Mouse (Mus musculus) thymus, adult 2 months (tissue): Measurements from ENCODE around the gene Ramp3. TPM values are rescaled to one million over a fixed set of nuclear protein-coding genes. Genes with fewer than 3 reads are reported as not detected.

Experiments
- DNase-seq: peaks from one replicate; pipeline ENCODE4 v3.0.0; 2021
- H3K27ac ChIP-seq: fragments of 200-500 bp; 2 replicates; pipeline ENCODE4 v1.5.1; 2012; ENCODE audit warnings: low read length, control low read depth; ENCODE audit not compliant: control insufficient read depth, insufficient read depth
- H3K27me3 ChIP-seq: fragments of 200-500 bp; 2 replicates; pipeline ENCODE4 v1.6.1; 2012; ENCODE audit warnings: mild to moderate bottlenecking, low read length, moderate library complexity, mixed read lengths; ENCODE audit not compliant: control insufficient read depth, insufficient read depth
- H3K36me3 ChIP-seq: fragments of 200-500 bp; 2 replicates; pipeline ENCODE4 v1.6.1; 2012; ENCODE audit warnings: mild to moderate bottlenecking, low read length, moderate library complexity; ENCODE audit not compliant: control insufficient read depth, insufficient read depth
- H3K4me1 ChIP-seq: fragments of 200-500 bp; replicated peaks from 2 replicates; pipeline ENCODE4 v1.6.1; 2012; ENCODE audit warnings: low read length; ENCODE audit not compliant: control insufficient read depth, insufficient read depth
- H3K4me3 ChIP-seq: fragments of 200-500 bp; 2 replicates; pipeline ENCODE4 v1.5.1; 2012; ENCODE audit warnings: mild to moderate bottlenecking, low read length, control low read depth, moderate library complexity; ENCODE audit not compliant: control insufficient read depth, insufficient read depth
- CTCF ChIP-seq: fragments of 200-500 bp; IDR thresholded peaks from 2 replicates; pipeline ENCODE4 v1.5.1; 2012; ENCODE audit warnings: mild to moderate bottlenecking, control low read depth, low read length, moderate library complexity, borderline replicate concordance; ENCODE audit not compliant: control insufficient read depth, poor library complexity, insufficient read depth; ENCODE audit errors: extremely low read depth
- POLR2A ChIP-seq: fragments of 200-500 bp; IDR thresholded peaks from 2 replicates; pipeline ENCODE4 v1.6.1; 2012; ENCODE audit warnings: mild to moderate bottlenecking, low read length, control low read depth, moderate library complexity; ENCODE audit not compliant: control insufficient read depth, poor library complexity, insufficient read depth; ENCODE audit errors: extremely low read depth
- WGBS: fragments of 180-500 bp; shearing (Covaris S2); methylation state at CpG from one replicate; pipeline ENCODE4 v1.1.7; 2018; 5-methylcytosine and 5-hydroxymethylcytosine counted together
- polyA plus RNA-seq: library from polyadenylated mRNA; depleted of rRNA; stranded (reverse); fragments of >200 nt; gene quantifications from 2 replicates; pipeline ENCODE4 v1.2.3, GENCODE M21; 2012

Gene Ramp3
- polyA plus RNA-seq, 1 experiment: 9.0 TPM

DNA sequence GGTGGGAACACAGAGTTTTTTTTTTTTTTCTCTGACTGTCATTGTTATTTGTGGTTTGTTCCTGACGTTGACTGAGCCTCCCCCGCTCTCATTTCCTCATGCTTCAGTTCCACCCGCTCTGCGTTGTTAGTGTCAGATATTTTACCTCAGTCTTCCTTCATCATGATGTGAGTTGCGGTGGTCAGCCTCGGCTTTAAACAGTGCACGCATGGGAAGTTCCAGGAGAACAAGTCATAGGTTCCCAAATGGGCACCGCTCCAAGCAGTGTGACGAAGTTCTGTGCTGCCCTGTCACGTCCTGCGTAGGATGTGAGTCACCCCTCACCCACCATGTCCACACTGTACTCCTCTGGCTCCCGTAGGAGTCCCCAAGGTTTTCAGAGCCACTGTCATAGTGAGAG is 36.9 kb downstream of the Ramp3 start:
- WGBS: 3% methylated on average over 12 of the region's 12 CpGs
- peaks cover 20% of the 10 kb centered on the region for H3K4me1 ChIP-seq
- TF ChIP-seq CTCF: no peak
- TF ChIP-seq POLR2A: no peak
- H3K4me3 ChIP-seq: peak overlapping the region; percentile 37
- H3K27me3 ChIP-seq: no peaks in the 10 kb centered on the region
- H3K27ac ChIP-seq: peak overlapping the region; percentile 28
- no peaks in the 10 kb centered on the region for H3K36me3 ChIP-seq
- DNase-seq: peak; percentile 34

DNA sequence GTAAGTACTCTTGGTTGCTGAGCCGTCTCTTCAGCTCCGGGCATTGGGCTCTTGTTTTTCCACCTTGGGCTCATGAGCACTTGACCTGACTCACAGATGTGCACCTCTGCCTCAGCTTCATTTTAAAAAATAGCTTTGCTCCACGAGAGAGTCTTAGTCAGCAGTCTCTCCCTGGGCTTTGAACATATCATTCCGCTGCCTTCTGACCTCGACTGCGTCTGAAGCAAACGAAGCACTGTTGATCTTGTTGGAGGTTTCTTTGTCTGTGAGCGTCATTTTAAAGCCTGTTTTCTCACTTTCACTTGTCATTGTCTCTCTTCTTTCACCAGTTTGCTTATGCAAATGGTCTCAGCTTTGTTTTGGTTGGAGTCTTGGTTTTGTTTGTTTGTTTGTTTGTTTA is 38.2 kb downstream of the Ramp3 start:
- TF ChIP-seq CTCF: no peak
- no peak for TF ChIP-seq POLR2A
- DNase-seq: no peak
- H3K27me3 ChIP-seq: no peaks in the 10 kb centered on the region
- WGBS: 72% methylated on average over 8 of the region's 8 CpGs
- H3K36me3 ChIP-seq: no peaks in the 10 kb centered on the region
- H3K27ac ChIP-seq: no peak overlapping the region
- no peak overlapping the region for H3K4me3 ChIP-seq
- peaks cover 26% of the 10 kb centered on the region for H3K4me1 ChIP-seq

DNA sequence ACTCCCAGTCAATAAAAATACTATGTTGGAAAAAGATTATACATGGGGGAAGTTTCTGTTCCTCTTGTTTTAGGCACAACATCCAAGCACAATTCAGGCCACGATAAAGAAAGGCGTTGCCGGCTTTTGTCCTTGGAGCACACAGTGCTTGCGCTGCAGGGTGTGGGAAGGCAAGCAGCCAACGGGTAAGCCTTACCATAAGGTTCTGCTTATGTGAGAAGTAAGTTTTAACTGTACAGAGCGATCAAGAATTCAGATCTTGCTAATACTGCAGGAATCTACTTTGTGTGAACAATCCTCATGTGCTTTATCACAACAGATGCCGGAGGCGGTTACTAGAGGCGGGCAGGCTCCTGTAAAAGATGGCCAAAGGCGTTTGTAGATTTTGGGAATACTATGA is 39.4 kb downstream of the Ramp3 start:
- no peak for DNase-seq
- 92% methylated on average over 10 of the region's 10 CpGs for WGBS
- no peak overlapping the region for H3K4me3 ChIP-seq
- no peaks in the 10 kb centered on the region for H3K36me3 ChIP-seq
- peaks cover 30% of the 10 kb centered on the region for H3K4me1 ChIP-seq
- H3K27me3 ChIP-seq: no peaks in the 10 kb centered on the region
- TF ChIP-seq CTCF: no peak
- TF ChIP-seq POLR2A: no peak
- no peak overlapping the region for H3K27ac ChIP-seq

- 93% methylated on average over 10 of the region's 10 CpGs for WGBS
- TF ChIP-seq CTCF: no peak
- no peak for TF ChIP-seq POLR2A
- Histone ChIP-seq H3K4me1 (peaks cover 33% of the 10 kb centered on the region), H3K4me3 (no peak overlapping the region), H3K36me3 (no peaks in the 10 kb centered on the region), H3K27me3 (no peaks in the 10 kb centered on the region), H3K27ac (no peak overlapping the region)
- DNase-seq: no peak
These were observed 40.0 kb downstream of the Ramp3 start for GRCm38 (mm10) chr11:6698281-6698680.

- Histone ChIP-seq H3K4me3 (no peak overlapping the region), H3K27me3 (no peaks in the 10 kb centered on the region), H3K36me3 (no peaks in the 10 kb centered on the region), H3K27ac (no peak overlapping the region), H3K4me1 (peaks cover 37% of the 10 kb centered on the region)
- WGBS: 90% methylated on average over 3 of the region's 3 CpGs
- TF ChIP-seq POLR2A (no peak), CTCF (no peak)
- DNase-seq: no peak
These were observed 43.9 kb downstream of the Ramp3 start for GRCm38 (mm10) chr11:6702258-6702657.

DNA sequence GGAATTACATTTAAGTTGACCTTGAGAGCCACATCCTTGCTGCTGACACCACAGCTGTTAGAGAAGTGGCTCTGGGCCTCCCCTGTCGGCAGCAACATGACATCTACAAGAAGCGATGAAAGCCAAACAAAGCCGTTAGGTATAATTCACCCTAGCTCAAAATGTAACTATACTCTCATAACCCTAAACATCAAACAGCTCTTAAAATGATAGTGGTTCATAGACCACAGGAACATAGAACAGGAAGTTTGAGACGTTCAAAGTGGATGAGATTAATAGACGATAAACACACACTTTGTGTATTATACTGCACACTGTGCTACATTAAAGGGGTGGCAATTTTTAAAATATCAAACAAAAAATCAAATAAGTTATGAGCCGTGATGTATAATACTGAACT is 46.5 kb downstream of the Ramp3 start:
- no peaks in the 10 kb centered on the region for H3K36me3 ChIP-seq
- WGBS: 7% methylated on average over 6 of the region's 6 CpGs
- H3K27me3 ChIP-seq: no peaks in the 10 kb centered on the region
- DNase-seq: no peak
- peak overlapping the region; percentile 37; the same call in 1 of the 2 replicates for H3K27ac ChIP-seq
- TF ChIP-seq POLR2A (no peak), CTCF (no peak)
- peaks cover 37% of the 10 kb centered on the region for H3K4me1 ChIP-seq
- no peak overlapping the region for H3K4me3 ChIP-seq

DNA sequence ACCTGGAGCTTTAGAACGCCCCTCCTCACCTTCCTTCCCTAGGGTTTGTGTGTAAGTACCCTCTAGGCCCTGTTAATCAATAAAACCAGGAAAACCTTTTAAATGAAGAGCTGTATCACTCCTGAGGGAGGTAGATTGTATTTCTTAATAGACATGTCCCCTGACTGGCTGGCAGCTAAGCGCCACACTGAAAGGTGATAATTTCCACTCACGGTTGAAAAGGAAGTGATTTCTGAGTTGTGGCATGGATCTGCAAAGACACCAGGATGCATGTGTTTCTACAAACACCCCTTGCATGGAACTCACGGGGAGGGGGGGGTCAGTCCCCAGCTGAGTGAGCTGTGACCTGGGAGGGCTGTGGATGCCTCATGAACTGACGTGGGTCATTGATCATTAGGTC is 47.2 kb downstream of the Ramp3 start:
- peaks cover 37% of the 10 kb centered on the region for H3K4me1 ChIP-seq
- no peaks in the 10 kb centered on the region for H3K27me3 ChIP-seq
- TF ChIP-seq CTCF (no peak), POLR2A (no peak)
- 50% methylated on average over 5 of the region's 5 CpGs for WGBS
- DNase-seq: no peak
- no peak overlapping the region for H3K4me3 ChIP-seq
- H3K36me3 ChIP-seq: no peaks in the 10 kb centered on the region
- H3K27ac ChIP-seq: peak overlapping the region; percentile 23; the same call in 1 of the 2 replicates
